Mouse (Mus musculus): ENCODE measurements around the gene Nktr.

- TF ChIP-seq POLR2A (IDR thresholded peaks at IDR 0.05; ENCODE audit: extremely low read depth, insufficient read depth, low read length) (no peak), CTCF (IDR thresholded peaks at IDR 0.05; ENCODE audit: low read depth, low read length) (no peak)
Observed at GRCm38 (mm10) chr9:121757432-121757831, 38.5 kb downstream of the Nktr start.

All from liver, adult 2 months (tissue).